Mouse (Mus musculus) left cerebral cortex, adult 18-20 months (tissue): ENCODE data around the gene Gmip. TPM values are rescaled to one million over a fixed set of nuclear protein-coding genes. Genes with fewer than 3 reads are reported as not detected.
A peak's percentile ranks its signal among the peaks of the same experiment; 100 is the strongest.

Experiments
- DNase-seq, 2 experiments: peaks; one replicate each; pipeline ENCODE4 v3.0.0; 2021 to 2022; ENCODE audit warnings: low spot score in 2 of 2, mixed read lengths in 1 of 2
- total RNA-seq, 2 experiments: library from RNA; stranded (reverse); gene quantifications; 2 replicates each; pipeline ENCODE4 v1.2.3; 2021

Gene Gmip
- total RNA-seq, 2 experiments from 2014 or later = 9.0 to 12.8 TPM

DNA sequence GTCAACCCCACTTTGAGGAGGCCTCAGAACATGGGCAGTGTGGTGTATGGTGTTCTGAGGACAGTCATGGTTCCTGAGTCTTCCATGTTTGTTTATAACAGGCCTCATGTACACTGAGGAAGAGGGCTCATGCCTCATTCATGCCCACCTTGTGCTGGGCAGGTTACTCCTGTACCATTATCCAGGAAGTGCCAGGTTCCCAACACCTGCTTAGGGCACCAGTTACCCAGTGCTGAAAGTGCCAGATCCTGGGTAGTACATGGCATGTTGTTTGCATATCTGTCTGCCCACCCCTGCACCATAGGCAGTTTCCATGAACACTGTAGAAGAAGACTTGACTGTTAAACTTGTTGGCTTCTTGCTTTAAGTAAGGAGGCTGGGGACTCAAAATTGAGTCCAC lies 6.3 kb upstream of the Gmip start:
- peak in 1 of 2 experiments; percentile 0 for DNase-seq

DNA sequence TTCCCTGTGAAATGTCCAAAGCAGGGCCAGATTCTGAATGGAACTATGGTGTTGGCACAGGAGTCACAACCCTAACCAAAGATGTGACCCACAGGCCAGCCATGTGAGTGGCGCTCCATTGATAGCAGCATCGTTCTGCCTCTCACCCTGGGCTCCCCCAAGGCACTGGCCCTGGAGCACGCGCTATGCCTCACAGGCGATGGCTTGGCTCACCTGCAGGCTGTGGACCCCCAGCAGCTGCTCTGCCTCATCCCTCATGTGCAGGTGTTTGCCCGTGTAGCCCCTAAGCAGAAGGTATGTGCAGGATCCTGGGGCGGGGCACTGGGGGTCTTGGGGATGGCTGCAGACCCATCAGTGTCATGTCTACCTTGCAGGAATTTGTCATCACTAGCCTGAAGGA lies 5.1 kb upstream of the Gmip start:
- peak in 1 of 2 experiments; percentile 0 for DNase-seq

DNA sequence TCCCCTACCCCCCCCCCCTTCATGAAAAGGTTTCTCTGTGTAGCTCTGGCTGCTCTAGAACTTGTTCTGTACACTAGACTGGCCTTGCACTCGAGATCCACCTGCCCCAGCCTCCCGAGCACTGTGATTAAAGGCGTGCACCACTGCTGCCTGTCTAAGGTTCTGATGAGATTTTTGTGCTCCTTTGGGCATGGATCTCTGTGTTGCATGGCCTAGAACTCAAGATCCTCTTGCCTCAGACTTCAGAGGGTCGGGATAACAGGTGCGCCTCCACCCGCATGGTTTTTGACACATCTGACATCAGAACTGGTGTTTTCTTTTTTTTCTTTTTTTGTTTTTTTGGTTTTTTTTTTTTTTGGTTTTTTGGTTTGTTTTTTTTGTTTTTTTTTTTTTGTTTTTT lies 3.9 kb upstream of the Gmip start:
- DNase-seq = no peak

GRCm38 (mm10) chr8:69805086-69805485 lies 3.4 kb upstream of the Gmip start:
- no peak for DNase-seq

DNA sequence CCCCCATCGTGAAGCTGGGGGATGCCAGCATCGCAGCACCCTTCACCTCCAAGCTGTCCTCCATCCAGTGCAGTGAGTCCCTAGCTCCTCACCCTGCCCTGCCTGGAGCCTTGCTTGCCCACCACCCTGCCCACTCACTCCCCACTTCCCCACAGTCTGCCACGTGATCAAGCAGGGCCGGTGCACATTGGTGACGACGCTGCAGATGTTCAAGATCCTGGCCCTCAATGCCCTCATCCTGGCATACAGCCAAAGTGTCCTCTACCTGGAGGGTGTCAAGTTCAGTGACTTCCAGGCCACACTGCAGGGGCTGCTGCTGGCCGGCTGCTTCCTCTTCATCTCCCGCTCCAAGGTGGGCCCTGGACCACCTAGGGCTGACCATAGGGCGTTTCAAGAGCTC lies 3.0 kb upstream of the Gmip start:
- DNase-seq = no peak

DNA sequence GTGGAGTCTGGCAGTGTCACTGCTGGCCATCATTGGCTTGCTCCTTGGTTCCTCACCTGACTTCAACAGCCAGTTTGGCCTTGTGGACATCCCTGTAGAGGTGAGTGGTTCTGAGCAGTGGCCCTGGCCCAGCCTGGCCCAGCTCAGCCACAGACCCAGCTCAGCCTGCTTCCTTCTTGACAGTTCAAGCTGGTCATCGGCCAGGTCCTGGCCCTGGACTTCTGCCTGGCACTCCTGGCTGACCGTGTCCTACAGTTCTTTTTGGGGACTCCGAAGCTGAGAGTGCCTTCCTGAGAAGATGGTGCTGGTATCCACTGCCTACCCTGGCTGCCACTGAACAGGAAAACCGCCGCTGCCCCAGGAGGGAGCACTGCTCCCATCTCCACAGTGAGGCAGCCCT lies 1.2 kb upstream of the Gmip start:
- DNase-seq = no peak

DNA sequence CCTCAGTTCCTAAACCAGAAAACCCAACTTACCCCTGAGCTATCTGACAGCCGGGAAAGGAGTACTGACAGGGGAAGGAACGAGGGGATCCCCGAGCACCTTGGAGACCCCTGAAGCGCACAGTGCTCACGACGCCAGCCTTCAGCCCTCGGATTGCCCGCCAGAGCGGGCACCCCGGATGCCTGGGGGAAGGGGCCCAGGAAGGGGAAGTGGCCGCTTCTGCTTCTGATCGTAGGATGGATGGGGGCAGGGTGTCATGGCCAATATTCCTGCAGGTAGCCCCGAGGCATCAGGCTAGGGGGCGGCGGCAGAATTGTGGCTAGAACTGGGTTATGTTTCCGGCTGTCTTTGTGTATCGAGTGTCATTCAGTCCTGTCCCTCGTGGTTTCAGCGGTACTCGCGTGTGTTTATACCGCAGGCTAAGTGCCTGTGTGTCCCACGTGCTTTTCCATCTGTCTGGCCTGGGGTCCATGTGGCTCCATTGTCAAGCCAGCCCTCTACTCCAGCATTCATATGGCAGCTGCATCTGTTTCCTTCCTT lies 455 bp downstream of the Gmip start:
- no peak for DNase-seq

GRCm38 (mm10) chr8:69809820-69810219 lies 1.3 kb downstream of the Gmip start:
- no peak for DNase-seq

- DNase-seq = no peak
Measured at GRCm38 (mm10) chr8:69814881-69815280, 6.4 kb downstream of the Gmip start.

DNA sequence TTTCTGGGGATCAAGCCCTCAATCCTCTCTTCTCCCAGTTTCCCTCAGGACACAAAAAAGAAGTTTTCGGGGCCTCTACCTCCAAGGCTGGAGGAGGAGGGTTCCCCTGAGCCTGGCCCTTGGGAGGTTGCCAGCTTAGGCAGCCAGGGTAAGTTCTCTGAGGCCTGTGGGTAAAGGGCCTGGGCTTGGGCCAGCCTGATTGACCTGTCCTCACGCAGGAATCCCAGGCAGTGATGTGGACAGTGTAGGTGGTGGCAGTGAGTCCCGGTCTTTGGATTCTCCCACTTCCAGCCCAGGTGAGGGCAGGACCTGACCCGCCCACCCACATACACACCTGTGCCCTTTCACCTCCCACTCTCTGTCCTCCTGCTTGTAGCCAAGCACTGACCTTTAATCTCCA lies 6.9 kb downstream of the Gmip start:
- DNase-seq = no peak

DNA sequence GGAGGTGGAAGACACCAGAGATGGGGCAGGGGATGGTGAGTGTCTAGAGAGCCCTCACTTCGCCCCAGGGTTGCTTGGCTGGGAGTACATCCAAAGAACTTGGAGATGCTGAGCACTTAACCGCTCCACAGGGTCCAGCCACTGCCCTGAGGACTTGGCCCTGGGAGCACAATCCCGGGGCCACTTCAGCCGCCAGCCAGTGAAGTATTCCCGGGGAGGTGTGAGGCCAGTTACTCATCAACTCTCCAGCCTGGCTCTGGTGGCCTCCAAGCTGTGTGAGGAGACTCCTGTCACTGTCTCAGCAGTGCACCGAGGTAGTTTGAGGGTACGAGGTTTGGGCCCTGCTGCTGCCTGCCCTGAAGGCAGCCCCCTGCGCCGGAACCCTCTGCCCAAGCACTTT lies 12.0 kb downstream of the Gmip start:
- DNase-seq = no peak

GRCm38 (mm10) chr8:69821971-69822385 lies 13.5 kb downstream of the Gmip start:
- no peak for DNase-seq

DNA sequence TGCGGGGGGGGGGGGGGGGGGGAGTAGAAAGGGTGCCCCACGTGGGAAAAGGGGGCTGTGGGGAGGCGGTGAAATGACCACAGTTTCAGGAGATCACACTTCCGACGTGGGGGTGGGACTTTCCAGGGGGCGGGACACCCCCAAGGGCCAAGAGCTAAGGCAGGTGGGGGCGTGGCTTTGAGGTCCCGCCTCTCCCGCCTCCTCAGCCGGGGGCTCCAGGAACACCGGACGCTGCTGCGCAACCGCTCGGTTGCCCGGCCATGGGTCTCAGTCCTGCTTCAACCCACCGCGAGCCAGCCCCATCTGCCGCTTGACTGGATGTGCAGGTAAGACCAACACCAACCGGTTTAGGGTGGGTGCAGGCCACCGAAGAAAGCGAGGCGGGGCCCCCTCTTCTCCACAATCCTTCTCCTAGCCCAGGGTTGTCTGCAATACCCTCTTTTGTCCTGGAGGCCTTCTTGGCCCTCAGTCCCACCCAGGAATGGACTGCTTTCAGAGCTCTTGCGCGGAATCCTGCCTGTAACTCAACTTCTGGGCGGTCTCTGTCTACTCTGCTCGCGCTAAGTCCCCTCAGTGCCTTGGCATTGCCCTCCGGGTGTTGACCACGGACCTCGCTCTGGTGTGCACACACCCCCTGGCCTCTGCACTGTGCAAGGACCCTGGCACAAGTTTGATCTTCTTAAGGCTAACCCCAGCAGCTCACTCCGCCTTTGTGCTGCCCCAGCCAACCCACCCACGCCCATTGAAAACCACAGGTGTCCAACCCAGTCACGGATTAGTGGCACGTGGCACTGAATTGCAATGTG lies 14.1 kb downstream of the Gmip start, which contains the start of gene Lpar2:
Gene Lpar2 (plus strand): TSS at position 44 of the 806 bp plus-strand sequence.
- no peak for DNase-seq

DNA sequence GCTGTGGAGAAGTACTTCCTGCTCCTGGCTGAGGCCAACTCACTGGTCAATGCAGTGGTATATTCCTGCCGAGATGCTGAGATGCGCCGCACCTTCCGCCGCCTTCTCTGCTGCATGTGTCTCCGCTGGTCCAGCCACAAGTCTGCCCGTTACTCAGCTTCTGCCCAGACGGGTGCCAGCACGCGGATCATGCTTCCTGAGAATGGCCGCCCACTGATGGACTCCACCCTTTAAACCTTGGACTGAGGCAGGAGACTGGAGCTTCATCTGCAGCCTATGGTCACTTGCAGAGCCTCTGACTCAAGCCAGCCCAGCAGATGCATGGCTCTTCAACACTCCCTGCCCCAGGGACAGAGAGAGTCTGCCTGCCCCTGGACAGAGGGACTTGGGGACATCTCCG lies 17.9 kb downstream of the Gmip start:
- no peak for DNase-seq

- peak; percentile 90 to 93 for DNase-seq
Measured at GRCm38 (mm10) chr8:69832298-69832853, 23.9 kb downstream of the Gmip start, which contains the start of gene Pbx4. Gene Pbx4 (plus strand): TSS chr8:69832491.

GRCm38 (mm10) chr8:69837057-69837682 lies 28.7 kb downstream of the Gmip start:
- DNase-seq = no peak

GRCm38 (mm10) chr8:69847167-69848065 lies 38.9 kb downstream of the Gmip start:
- no peak for DNase-seq

GRCm38 (mm10) chr8:69848951-69849350 lies 40.5 kb downstream of the Gmip start:
- no peak for DNase-seq

DNA sequence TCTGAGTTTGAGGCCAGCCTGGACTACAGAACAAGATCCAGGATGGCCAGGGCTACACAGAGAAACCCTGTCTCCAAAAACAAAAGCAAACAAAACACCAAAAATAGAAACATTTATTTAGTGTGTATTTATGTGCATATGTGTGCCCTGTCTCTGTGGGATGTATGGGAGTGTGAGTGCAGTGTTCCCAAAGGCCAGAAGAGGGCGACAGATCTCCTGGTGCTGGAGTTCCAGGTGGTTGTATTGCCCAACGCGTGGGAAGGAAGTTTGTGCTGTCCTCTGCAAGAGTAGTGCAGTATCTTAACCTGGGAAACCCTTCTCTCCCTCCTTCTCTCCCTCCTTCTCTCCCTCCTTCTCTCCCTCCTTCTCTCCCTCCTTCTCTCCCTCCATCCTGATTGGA lies 41.4 kb downstream of the Gmip start:
- no peak for DNase-seq

DNA sequence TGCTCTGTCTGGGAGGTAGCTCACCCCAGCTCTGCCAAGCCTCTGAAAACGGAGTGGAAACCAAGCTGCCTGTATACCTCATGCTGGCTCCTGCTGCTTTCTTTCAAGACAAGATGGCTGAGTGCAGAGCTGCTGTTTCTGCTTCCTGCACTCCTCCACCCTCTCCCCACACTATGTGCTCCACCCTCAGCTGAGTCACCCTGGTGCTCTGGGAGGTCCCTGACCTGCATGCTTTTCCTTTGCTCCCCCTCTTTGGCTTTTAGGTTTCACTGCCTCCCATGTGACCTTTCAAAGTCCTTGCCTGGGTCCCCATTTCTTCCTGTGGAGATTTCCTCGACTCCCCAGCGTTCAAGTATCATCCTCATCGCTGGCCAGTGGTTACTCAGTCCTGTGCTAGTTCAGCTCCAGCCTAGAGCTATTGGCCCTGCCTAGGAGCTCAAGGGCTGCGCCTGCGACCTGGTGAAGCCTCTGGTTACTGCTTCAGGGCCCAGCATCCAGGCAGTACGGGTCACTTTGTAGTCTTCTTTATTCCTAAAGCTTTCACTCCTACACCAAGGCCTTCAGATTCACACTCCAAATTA lies 42.5 kb downstream of the Gmip start:
- DNase-seq = no peak

- DNase-seq = no peak
Measured at GRCm38 (mm10) chr8:69853869-69854268, 45.4 kb downstream of the Gmip start.
